Mouse (Mus musculus): Measurements from ENCODE around the gene Il4.
A peak's percentile ranks its signal among the peaks of the same experiment; 100 is the strongest.

The Il4 gene

DNA sequence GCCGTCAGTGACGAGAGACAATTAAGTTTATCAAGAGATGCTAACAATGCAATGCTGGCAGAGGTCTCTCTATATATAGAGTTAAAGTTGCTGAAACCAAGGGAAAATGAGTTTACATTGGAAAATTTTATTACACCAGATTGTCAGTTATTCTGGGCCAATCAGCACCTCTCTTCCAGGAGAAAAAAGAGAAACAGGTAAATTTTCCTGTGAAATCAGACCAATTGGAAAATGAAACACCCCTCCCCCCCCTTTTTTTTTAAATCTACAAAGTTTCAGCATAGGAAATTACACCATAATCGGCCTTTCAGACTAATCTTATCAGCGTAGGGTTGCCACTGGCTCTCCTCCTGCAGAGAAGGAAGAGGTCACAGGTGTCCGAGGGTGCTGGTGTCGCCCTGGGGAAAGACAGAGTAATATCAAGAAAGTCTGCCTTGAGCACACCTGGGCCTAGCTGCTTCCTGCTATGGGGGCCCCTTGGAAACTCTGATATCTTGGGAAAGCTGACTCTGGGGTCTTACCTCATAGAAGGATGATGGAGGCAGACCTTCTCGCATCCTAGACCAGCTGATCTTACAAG, at the start of gene Il4:
TSS of gene Il4 (minus strand) at position 51 of the 580 bp plus-strand sequence.
- DNase-seq (ENCODE audit: low read depth in 2 of 2, low spot score in 2 of 2): no peak

DNA sequence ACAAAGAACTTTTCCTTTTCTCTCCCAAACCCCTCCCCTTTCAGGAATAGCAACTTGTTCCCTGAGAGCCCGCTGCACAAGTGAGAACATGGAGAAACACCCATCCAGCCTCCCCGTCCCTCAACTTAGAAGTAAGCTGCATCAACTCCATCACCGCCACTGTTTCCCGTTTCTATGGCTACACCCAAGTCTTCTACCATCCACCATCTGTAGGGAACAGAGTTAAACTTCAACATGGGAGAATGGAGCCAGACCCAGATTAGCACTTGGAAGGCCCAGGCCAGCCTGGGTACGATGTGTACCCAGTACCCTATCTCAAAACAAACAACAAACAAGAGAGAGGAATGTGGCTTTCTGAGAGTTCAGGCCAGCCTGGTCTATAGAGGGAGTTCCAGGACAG, 45.6 kb upstream of the Il4 start:
- DNase-seq (ENCODE audit: low read depth in 2 of 2, low spot score in 2 of 2): no peak

DNA sequence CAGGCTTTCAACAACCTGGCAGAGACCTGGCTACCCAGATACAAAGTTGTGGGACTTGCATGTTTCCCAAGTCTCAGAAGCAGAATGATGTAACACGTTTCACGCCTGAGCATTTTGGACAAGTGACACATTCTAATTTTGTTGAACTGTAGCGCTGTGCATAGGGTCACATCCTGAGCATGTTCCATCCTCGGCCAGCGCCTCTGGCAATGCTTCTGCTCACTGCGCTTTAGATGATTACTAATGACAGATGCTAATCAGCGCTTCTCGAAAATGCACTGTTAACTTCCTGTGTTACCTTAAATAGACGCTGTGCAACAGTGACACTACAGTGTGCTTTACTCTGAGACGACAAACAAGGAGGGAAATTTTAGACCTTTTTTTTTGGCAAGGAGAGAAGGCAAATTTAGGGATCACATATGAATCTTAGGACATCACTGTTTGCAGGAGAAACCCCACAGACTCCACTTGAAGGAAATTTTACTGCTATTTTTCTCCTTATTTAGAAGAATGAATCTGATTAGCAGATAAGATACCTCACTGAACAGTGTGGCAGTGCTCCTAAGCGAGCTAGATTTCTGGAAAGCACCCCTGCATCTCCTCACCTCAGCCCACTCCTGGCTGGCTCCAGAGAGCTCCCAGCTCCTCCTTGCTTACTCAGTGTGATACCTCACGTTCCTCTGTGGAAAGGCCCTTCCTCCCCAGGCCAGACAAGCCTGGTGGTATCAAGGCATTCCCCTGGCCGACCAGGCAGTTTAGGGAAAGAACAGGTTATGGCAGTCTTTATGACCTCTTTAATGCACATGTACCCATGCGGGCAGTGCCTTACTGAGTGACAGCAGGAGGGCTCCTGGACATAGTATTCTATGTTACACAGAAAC, 44.6 kb upstream of the Il4 start:
- no peak for DNase-seq (ENCODE audit: low read depth in 2 of 2, low spot score in 2 of 2)

DNA sequence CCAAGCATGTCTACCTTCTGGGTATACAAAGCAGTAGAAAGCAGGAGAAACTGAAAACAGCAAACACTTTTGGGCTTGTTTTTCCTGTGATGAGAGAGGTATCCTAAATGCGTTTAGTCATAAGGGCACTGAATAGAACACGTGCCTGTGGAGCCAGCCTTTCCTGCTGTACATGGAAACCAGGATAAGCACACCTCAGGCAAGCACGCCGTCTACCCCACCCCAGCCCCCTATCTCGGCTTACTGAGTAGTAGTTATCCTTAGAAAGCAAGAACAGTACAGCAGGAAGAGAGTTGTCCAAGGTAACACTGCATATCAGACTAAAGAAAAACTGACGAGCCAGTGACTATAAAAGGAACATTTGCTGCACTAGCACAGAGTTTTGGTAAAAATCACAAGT, 39.4 kb upstream of the Il4 start:
- DNase-seq (ENCODE audit: low read depth in 2 of 2, low spot score in 2 of 2): no peak

DNA sequence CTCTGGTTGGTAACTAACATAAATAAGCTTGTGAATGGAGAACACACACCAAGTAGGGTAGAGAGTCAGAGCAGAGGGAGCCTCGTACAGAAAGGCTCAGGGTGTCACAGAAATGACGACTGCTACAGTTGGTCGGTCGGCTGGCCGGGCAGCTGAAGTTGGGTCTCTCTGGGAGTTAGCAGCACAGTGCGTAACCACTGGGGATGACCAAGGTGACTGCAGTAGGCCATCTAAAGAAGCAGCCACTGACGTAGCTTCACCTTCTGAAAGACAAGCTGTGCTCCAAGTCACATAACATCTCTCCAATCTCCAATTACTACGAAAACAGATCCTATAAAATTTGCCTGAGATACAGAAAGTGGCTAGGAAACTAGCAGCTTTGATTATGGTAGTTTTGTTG, 38.9 kb upstream of the Il4 start:
- DNase-seq (ENCODE audit: low read depth in 2 of 2, low spot score in 2 of 2): no peak

DNA sequence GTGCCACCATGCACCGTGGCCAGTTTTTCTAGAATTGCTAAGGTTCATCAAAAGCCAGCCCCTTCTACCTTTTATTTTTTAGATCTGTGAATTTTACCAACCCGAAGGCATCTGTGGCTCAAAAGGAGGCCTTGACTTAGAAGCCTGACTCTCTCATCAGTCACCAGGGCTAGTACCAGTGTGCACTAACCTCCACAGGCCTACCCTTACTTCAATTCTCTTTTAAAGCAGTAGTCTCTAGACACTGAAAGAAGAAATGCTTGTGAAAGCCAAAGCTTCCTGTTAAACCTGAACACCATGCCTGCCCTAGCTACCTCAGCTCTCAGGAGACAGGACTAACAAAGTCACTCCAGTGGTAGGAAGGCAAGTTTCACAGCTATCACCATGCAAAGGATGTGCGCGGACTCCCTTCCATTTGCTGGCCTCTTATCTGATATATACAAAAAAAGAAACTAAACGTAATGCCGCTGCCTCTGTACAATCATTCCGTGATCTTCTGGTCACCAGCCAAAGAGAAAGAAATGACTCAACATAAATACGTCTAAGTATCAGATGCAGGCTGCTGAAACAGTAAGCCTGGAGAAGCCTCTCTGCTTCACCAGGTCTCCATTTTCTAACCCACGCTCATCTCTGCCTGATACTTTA, 38.2 kb upstream of the Il4 start:
- no peak for DNase-seq (ENCODE audit: low read depth in 2 of 2, low spot score in 2 of 2)

DNA sequence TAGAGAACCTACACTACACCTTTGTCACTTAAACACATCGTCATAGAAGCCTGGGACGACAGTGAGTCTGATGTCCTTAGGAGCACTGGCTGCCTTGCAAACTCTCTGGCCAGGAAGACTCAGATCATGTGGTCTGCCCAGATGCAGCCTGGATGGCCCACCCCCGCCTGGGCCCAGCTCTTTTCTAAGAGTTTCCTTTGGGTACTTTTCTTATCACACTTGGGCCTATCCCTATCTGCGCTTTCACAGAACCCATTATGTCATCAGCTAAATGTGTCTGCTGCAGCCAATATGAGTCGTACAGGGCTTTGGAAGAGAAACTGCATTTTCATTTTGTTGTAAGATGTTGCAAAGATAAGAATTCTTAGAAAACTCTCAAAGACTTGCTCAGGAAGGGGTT, 36.6 kb upstream of the Il4 start:
- no peak for DNase-seq (ENCODE audit: low read depth in 2 of 2, low spot score in 2 of 2)

DNA sequence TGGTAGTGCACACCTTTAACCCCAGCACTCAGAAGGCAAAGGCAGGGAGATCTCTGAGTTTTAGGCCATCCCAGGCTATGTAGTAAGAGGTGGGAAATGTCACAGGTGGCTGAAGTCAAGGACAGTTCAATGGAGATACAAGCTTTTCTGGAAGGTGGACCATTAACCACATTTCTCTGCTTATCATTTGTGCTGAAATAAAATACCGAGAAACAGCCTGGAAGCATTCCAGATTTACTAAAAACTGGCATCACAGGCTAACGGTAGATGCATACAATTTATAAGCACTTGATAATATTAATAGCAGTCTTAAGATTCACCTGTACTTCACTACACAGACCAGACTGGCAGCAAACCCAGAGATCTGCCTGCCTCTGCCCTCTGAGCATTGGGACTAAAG, 34.0 kb upstream of the Il4 start:
- DNase-seq (ENCODE audit: low read depth in 2 of 2, low spot score in 2 of 2): no peak

DNA sequence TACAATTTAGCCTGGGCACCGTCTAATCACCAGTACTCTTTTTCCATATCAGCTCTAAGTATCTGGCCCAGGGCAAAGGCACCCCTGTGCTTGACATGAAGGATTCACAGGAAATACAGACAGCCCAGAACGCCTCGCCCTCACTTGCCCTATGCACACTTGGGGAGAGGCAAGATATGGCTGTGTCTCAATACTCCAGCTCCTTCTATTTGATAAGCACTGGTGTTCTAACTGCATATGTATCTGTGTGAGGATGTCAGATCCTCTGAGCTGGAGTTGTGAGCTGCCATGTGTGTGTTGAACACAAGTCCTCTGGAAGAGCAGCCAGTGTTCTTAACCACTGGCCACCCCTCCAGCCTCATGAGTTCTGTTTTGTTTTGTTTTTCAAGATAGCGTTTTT, 33.0 kb upstream of the Il4 start:
- no peak for DNase-seq (ENCODE audit: low read depth in 2 of 2, low spot score in 2 of 2)

DNA sequence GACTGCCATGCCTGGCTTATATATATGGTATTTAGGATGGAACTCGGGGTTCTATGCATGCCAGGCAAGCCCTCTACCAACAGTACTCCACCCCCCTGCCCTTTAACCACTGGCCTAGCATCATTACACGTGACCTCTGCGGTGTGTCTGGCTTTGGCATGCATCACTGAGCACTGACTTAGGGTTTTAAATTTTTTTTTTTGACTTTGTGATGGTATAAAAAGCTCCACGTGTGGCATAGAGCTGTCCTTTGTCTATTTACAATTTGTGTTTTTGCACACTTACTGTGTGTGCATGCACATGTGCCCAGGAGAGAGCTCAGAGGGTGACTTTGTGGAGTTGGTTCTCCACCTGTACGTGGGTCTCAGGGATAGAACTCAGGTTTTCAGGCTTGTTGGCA, 25.5 kb upstream of the Il4 start:
- no peak for DNase-seq (ENCODE audit: low read depth in 2 of 2, low spot score in 2 of 2)

DNA sequence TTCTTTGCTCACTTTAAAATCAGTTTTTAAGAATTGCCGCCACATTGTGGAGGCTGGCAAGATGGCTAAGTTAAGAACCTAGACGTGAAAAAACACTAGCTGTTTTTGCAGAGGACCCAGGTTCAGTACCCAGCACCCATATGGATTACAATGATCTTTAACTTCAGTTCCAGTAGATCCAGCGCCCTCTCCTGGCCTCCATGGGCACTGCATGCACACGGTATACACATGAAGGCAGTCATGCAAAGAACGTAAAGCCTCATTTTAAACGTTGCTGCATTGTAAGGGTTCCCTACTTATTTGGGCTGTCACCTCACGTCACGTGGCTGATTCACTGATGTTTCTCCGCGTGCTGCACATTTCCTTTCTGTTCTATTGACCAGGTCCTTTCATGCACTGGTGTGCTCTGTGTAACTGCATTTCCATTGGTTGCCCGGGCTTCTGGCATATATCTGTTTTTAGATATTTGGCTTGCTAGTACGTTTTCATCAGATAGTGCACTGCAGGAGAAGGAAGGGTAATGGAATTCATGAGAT, 24.3 kb upstream of the Il4 start:
- DNase-seq (ENCODE audit: low read depth in 2 of 2, low spot score in 2 of 2): no peak

DNA sequence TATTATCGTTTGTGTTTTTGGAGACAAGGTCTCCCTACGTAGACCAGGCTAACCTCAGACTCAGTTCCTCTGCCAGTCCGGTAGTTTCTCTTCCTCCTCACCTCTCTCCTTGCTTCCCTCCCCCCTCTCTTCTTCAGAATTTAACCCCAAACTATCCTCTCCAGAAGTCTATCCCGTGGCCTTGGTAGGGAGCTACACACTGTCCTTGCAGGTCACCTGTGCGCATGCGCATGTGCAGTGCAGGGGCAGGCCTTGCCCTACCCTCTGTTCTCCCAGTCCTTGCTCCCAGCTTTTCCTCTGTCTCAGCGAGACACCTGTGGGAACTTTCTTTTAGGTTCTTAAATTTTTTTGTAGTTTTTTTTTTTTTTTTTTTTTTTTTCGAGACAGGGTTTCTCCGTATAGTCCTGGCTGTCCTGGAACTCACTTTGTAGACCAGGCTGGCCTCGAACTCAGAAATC, 19.4 kb upstream of the Il4 start:
- DNase-seq (ENCODE audit: low read depth in 2 of 2, low spot score in 2 of 2): no peak

DNA sequence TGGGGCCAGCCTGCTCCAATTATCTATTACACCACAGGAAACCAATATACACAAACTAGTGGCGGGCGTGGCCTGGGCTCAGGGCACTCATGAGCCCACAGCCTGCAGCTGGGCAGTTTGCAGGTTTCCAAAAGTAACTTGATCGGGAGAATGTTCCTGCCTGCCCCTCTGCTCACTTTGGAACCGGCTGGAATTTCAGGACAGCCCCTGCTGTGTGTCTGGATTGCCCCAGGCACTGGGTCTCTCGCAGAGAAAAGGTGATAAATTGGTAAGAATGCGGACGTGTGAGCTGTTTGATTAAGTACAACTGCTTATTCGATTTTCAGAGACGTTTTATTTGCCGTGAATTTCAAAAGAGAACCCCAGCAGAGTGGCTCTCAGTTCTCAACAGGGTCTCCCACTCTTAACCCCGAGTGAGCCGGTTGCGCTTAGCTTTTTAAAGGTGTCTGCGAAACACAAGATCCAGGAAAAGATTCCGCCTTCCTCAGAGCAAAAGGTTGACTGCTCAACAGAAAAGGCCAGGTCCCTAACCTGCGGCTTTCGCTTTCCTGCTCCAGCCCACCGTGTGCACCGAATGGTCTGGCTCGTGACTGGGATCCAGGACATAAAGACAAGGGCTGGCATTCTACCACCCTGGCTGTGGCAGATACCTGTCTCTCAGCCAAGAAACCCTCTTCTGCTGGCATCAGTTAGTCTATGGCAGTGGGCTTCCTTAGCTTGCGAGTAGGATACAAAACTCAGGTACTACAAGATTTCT, 18.8 kb upstream of the Il4 start:
- no peak for DNase-seq (ENCODE audit: low read depth in 2 of 2, low spot score in 2 of 2)

DNA sequence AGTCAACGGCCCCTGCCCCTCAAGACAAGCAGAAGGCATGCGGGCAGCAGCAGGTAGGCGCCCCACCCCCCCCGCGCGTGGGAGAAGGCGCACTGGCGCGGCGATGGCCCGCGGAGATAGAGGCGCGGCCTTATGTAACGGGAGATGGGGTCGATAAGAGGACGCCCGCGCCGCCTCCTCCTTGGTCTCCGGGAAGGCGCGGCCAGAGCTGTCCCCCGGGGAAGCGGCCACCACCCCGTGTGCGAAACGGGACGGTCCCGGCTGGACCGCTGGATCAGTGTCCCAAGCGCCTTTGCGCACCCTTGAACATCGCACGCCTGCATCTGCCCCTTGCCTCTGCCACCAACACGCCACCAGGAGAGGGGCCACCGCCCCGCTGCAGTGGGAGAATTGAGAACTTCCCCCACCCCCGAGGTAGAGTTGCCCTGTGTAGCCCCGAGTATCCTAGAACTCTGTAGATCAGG, 17.7 kb upstream of the Il4 start:
- DNase-seq (ENCODE audit: low read depth in 2 of 2, low spot score in 2 of 2): no peak

DNA sequence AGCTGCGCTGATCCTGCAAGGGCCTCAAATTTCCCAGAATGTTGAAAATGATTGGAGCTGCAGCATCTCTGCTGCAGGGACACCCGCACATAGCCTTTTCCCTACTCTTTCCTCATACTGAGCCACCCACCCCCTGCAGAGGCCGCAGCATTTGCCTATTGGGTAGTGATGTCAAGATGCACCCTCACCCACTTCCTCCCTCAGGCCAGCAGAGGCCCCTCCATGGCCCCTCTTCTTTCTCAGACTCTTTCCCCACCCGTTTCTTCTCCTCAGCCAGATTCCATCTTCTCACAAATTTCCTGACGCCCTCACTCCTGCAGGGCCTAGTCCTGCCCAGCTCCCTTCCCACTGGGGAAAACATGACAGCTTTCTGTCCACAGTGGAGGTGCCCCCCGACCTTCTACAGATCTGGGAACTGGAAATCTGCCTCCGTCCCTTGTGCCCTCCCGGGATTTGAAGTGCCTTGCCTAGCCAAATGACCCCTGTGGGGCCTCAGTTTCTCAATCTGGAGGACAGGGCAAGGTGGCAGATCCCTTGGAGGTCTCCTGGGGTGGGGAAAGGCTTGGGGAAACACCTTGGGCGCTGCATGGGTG, 17.2 kb upstream of the Il4 start:
- no peak for DNase-seq (ENCODE audit: low read depth in 2 of 2, low spot score in 2 of 2)

DNA sequence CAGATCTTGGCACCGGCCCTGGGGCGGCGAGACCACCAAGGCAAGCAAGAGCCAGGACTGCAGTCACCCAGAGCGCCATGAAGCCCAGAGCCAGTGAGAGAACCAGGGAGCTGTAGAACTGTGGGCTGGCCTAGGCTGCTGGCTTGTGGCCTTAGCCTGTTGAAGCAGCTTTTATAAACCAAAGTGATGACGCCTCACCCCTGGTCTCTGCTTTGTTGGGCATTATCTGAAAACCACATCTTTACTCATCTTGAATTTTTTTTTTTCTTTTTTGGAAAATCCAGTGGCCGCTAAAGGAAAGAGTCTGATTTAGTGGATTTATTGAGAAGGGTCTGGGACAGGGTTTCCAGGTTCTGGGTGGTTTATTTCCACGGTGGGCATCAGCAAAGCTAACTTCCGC, 16.1 kb upstream of the Il4 start, which contains the start of gene Il13:
TSS of gene Il13 (minus strand) at position 147 of the 400 bp plus-strand sequence.
- no peak for DNase-seq (ENCODE audit: low read depth in 2 of 2, low spot score in 2 of 2)

DNA sequence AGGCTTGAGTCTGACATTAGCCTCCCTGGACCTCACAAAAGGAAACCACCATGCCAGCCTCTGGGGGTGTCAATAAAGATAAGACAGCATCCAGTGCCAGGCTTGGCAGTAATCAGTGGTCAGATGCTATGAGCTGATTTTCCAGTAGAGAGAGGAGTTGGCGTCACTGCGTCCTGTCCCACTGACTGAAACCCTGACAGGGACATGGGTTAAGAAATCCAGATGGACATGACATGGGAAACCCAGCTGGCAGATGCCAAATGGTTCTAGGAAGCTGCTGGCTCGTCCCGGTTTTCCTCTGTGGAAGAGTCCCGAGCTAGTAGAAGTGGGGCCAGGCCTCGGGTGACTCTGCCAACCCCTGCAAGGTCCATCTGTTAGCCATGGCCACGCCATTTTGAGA, 15.2 kb upstream of the Il4 start:
- DNase-seq (ENCODE audit: low read depth in 2 of 2, low spot score in 2 of 2): no peak

DNA sequence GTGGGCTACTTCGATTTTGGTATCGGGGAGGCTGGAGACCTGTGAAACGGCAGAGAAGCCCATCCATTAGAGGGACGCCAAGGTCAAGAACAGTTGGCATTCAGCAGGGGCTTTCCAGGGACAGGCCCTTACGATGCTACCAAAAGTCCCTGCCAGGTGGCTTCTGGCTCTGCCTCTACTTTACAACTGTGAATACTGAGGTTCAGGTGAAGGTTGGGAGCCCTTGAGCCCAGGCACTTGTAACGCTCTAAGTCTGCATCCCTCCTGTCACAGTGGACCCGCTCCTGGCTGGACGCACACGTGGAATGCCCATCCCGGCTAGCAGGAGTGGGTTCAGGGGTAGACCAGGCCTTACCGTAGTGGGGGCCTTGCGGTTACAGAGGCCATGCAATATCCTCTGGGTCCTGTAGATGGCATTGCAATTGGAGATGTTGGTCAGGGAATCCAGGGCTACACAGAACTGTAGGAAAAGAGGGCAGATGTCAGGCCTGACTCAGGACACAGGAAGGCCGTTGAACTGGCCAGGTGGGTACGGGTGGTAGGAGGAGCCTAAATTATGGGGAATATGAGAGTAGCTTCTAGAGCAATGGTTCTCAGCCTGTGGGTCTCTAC, 13.8 kb upstream of the Il4 start:
- DNase-seq (ENCODE audit: low read depth in 2 of 2, low spot score in 2 of 2): no peak

DNA sequence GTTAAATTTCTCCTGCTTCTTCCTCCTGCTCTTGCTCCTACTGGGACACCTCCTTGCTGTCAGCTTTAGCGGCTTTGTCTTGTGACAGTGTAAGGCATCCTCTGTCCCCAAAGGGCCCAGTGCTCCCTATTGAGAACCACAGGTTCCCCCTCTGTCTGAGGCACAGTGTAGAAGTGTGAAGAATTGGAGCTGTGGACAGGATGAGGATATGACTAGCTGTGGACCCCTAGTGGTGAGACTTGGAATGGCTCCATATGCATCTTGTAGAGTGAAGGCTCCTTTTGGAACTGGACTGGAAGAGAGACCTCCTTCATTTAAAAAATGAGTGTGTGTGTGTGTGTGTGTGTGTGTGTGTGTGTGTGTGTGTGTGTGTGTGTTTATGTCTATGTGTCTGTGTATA, 9.4 kb upstream of the Il4 start:
- peak; percentile 58 to 74 for DNase-seq (ENCODE audit: low read depth in 2 of 2, low spot score in 2 of 2)

DNA sequence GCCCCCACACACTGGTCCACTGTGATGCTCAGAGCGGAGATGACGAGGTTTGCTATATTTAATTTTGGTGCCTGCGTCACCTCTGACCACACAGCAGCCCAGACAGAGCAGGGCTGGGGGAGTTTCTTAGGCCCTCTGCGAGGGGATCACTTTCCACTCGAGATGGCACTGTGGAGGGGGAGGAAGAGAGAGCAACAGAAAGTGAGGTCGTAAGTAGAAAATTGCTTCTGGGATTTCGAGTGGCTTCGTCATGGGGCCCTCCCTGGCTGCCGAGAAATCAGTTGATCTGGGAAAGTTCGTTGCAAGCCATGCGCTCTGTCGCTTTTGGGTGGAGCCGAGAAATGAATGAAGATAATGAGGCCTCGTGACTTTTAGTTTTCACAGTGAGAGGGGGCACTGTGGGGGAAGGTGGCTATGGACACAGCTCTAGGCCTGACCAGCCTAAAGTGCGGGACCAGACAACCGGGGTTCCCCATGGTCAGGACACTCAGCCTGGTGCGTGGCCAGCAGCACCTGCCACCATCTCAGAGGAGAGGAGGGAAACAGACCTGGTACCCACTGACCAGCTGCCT, 8.4 kb upstream of the Il4 start:
- no peak for DNase-seq (ENCODE audit: low read depth in 2 of 2, low spot score in 2 of 2)

All from CD8-positive naive resting alpha-beta T cell, adult 2 months (primary cell).